Mouse (Mus musculus): ENCODE data around the gene Tead1. TPM values are rescaled to one million over a fixed set of nuclear protein-coding genes. Genes with fewer than 3 reads are reported as not detected.
A peak's percentile ranks its signal among the peaks of the same experiment; 100 is the strongest.

The Tead1 gene
- polyA plus RNA-seq, 1 experiment from 2014 or later, result 18.0 TPM

- H3K27me3 ChIP-seq, result no peaks in the 10 kb centered on the region
- no peak overlapping the region for H3K4me2 ChIP-seq (replicated peaks)
- H3K4me1 ChIP-seq, result peaks cover 22% of the 10 kb centered on the region
- ATAC-seq (replicated peaks), result no peak
- no peaks in the 10 kb centered on the region for H3K9me3 ChIP-seq
- H3K27ac ChIP-seq (replicated peaks), result no peak overlapping the region
- no peaks in the 10 kb centered on the region for H3K36me3 ChIP-seq
- no peak overlapping the region for H3K4me3 ChIP-seq
- WGBS, result 83% methylated on average over 6 of the region's 6 CpGs
- H3K9ac ChIP-seq (replicated peaks), result no peak overlapping the region
Measured at GRCm38 (mm10) chr7:112772777-112773176, 93.7 kb downstream of the Tead1 start.

GRCm38 (mm10) chr7:112773601-112774000 is 94.5 kb downstream of the Tead1 start:
- Histone ChIP-seq H3K27me3 (no peaks in the 10 kb centered on the region), H3K27ac (replicated peaks) (no peak overlapping the region), H3K4me1 (peaks cover 22% of the 10 kb centered on the region), H3K4me2 (replicated peaks) (no peak overlapping the region), H3K9me3 (no peaks in the 10 kb centered on the region), H3K4me3 (no peak overlapping the region), H3K9ac (replicated peaks) (no peak overlapping the region), H3K36me3 (no peaks in the 10 kb centered on the region)
- ATAC-seq (replicated peaks), result no peak
- 93% methylated on average over 4 of the region's 4 CpGs for WGBS

GRCm38 (mm10) chr7:112775816-112776215 is 96.7 kb downstream of the Tead1 start:
- no peak overlapping the region for H3K27ac ChIP-seq (replicated peaks)
- H3K4me2 ChIP-seq (replicated peaks), result no peak overlapping the region
- H3K27me3 ChIP-seq, result no peaks in the 10 kb centered on the region
- no peak overlapping the region for H3K4me3 ChIP-seq
- WGBS, result 75% methylated on average over 5 of the region's 5 CpGs
- H3K9me3 ChIP-seq, result no peaks in the 10 kb centered on the region
- H3K36me3 ChIP-seq, result no peaks in the 10 kb centered on the region
- ATAC-seq (replicated peaks), result no peak
- H3K9ac ChIP-seq (replicated peaks), result no peak overlapping the region
- peaks cover 33% of the 10 kb centered on the region for H3K4me1 ChIP-seq

DNA sequence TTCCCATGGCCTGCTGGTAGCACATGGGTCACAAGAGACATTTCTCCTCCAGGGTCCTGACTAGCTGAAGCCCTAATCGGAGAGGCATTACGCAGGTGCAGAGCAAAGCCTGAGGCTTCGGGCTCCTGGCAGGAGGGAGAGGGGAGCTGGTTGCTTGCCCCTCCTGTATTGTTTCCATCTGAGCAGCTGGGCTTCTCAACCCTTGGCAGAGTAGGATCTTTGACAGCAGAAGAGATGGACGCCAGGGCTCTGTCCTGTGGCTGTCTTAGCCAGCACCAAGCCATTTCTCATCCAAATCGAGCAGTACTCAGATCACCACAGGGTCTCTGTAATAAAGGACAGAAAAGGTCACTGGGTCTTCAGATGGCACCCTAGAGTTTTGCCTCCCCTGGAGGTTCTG is 97.6 kb downstream of the Tead1 start:
- H3K36me3 ChIP-seq, result no peaks in the 10 kb centered on the region
- H3K9me3 ChIP-seq, result no peaks in the 10 kb centered on the region
- H3K27me3 ChIP-seq, result no peaks in the 10 kb centered on the region
- H3K9ac ChIP-seq (replicated peaks), result no peak overlapping the region
- no peak overlapping the region for H3K27ac ChIP-seq (replicated peaks)
- H3K4me2 ChIP-seq (replicated peaks), result no peak overlapping the region
- H3K4me1 ChIP-seq, result peaks cover 31% of the 10 kb centered on the region
- ATAC-seq (replicated peaks), result no peak
- 54% methylated on average over 5 of the region's 5 CpGs for WGBS
- no peak overlapping the region for H3K4me3 ChIP-seq

DNA sequence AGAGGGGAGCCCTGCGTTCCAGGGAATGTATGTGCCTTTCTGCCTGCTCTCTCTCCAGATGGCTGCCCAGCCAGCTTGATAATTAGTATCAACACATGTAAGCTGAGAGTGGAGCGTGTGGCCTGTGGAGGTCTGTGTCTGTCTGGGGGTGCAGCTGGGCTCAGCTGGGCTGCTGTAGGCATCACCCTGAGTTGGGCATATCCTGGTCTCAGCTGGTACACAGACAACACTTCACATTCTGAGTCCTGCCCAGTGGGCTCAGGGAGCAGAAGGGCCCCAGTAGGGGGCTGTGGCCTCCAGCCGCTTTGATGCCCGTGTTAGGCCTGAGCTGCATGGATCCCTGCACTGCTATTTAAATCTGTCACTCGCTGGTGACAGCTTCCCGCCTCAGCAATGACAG is 100.5 kb downstream of the Tead1 start:
- no peaks in the 10 kb centered on the region for H3K36me3 ChIP-seq
- H3K9ac ChIP-seq (replicated peaks), result no peak overlapping the region
- H3K9me3 ChIP-seq, result no peaks in the 10 kb centered on the region
- no peaks in the 10 kb centered on the region for H3K27me3 ChIP-seq
- ATAC-seq (replicated peaks), result peak; percentile 75
- H3K4me1 ChIP-seq, result peaks cover 34% of the 10 kb centered on the region
- H3K4me2 ChIP-seq (replicated peaks), result no peak overlapping the region
- WGBS, result 30% methylated on average over 6 of the region's 6 CpGs
- H3K27ac ChIP-seq (replicated peaks), result 0 out of 2 replicates have a peak overlapping the region, but pooled peaks have one; percentile 4
- no peak overlapping the region for H3K4me3 ChIP-seq

DNA sequence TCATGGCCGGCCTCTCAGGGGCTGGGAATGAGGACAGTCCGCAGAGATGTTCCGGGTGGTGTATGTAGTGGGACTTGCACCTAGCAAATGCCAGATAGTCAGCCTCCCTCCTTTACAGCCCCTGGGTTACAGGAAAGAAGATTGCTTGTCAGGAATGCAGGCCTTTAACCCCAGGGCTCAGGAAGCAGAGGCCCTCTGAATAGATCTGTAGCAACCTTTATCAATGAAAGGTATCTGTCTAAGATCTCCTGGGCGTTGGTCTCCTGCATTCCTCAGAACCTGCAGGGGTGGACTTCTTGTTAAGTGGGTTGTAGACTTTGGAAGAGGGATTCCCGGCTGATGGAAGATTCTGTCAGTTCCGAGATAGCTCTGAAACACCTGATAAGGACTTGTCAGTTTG is 101.8 kb downstream of the Tead1 start:
- Histone ChIP-seq H3K27ac (replicated peaks) (no peak overlapping the region), H3K9ac (replicated peaks) (no peak overlapping the region), H3K36me3 (no peaks in the 10 kb centered on the region), H3K27me3 (no peaks in the 10 kb centered on the region), H3K4me2 (replicated peaks) (no peak overlapping the region), H3K4me1 (peaks cover 31% of the 10 kb centered on the region), H3K4me3 (no peak overlapping the region), H3K9me3 (no peaks in the 10 kb centered on the region)
- ATAC-seq (replicated peaks), result no peak
- 92% methylated on average over 6 of the region's 6 CpGs for WGBS

- H3K4me3 ChIP-seq, result no peak overlapping the region
- peaks cover 32% of the 10 kb centered on the region for H3K4me1 ChIP-seq
- ATAC-seq (replicated peaks), result no peak
- H3K27ac ChIP-seq (replicated peaks), result no peak overlapping the region
- H3K36me3 ChIP-seq, result no peaks in the 10 kb centered on the region
- H3K4me2 ChIP-seq (replicated peaks), result no peak overlapping the region
- H3K9ac ChIP-seq (replicated peaks), result no peak overlapping the region
- no peaks in the 10 kb centered on the region for H3K9me3 ChIP-seq
- H3K27me3 ChIP-seq, result no peaks in the 10 kb centered on the region
- 49% methylated on average over 8 of the region's 8 CpGs for WGBS
Measured at GRCm38 (mm10) chr7:112781987-112782386, 102.9 kb downstream of the Tead1 start.

DNA sequence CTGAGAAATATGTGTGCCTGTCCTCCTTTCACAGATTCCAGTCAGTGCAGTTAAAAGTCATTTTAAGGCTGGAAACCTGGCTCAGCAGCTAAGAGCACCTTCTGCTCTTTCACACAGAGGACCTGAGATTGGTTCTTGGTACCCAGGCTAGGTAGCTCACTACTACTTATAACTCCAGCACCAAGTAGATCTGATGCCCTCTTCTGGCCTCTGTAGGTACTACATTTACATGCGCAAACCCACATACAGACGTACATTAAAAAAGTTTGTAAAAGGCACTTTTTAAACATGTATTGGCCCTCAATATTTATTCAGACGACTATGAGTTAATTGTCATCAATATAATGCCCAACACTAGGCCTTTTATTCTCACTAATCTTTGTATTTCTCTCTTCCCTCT is 105.2 kb downstream of the Tead1 start:
- Histone ChIP-seq H3K4me3 (no peak overlapping the region), H3K9me3 (no peaks in the 10 kb centered on the region), H3K4me2 (replicated peaks) (no peak overlapping the region), H3K4me1 (peaks cover 48% of the 10 kb centered on the region), H3K27me3 (no peaks in the 10 kb centered on the region), H3K9ac (replicated peaks) (no peak overlapping the region), H3K36me3 (no peaks in the 10 kb centered on the region), H3K27ac (replicated peaks) (no peak overlapping the region)
- over 99% methylated on average over 3 of the region's 3 CpGs for WGBS
- ATAC-seq (replicated peaks), result no peak

- Histone ChIP-seq H3K27ac (replicated peaks) (no peak overlapping the region), H3K4me2 (replicated peaks) (no peak overlapping the region), H3K4me3 (no peak overlapping the region), H3K4me1 (peaks cover 43% of the 10 kb centered on the region), H3K27me3 (no peaks in the 10 kb centered on the region), H3K9me3 (no peaks in the 10 kb centered on the region), H3K36me3 (no peaks in the 10 kb centered on the region), H3K9ac (replicated peaks) (no peak overlapping the region)
- no peak for ATAC-seq (replicated peaks)
- 86% methylated on average over 7 of the region's 7 CpGs for WGBS
Measured at GRCm38 (mm10) chr7:112785271-112785670, 106.2 kb downstream of the Tead1 start.

DNA sequence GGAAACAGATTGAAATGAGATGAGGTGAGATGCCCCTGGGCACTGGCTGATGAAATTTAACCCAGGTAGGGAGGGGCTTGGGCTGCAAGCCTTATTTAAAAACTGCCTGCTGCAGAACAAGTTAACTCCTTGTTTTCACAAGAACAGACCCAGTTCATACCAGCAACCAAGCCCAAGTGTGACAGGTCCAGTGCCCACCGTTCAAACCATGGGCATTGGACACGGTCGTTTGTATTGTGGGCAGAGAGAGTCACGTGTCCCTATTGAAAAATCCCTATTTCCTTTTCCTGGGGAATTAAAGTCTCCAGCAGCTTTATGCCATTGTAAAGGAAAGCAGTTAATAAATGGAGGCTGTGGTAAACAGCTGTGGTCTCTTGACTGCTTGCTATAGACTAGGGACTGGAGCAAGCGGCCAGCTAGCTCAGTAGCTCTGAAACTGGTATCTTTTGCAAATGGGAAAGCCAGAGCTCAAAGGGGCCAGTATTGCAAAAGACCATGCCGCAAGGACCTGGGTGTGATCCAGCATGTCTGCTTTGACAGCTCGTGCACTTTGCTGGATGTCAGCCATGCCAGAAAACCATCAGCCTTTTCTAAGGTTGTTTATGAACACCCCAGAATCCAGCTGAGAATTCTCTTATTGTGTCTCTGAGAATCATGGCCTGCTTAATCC is 107.6 kb downstream of the Tead1 start:
- 7% methylated on average over 7 of the region's 7 CpGs for WGBS
- H3K9ac ChIP-seq (replicated peaks), result no peak overlapping the region

GRCm38 (mm10) chr7:112787281-112787680 is 108.2 kb downstream of the Tead1 start:
- no peak overlapping the region for H3K4me3 ChIP-seq
- H3K27ac ChIP-seq (replicated peaks), result peak overlapping the region; percentile 75
- WGBS, result 43% methylated on average over 7 of the region's 7 CpGs
- H3K4me1 ChIP-seq, result peaks cover 38% of the 10 kb centered on the region
- no peaks in the 10 kb centered on the region for H3K9me3 ChIP-seq
- no peak for ATAC-seq (replicated peaks)
- no peak overlapping the region for H3K4me2 ChIP-seq (replicated peaks)
- no peak overlapping the region for H3K9ac ChIP-seq (replicated peaks)
- H3K27me3 ChIP-seq, result no peaks in the 10 kb centered on the region
- no peaks in the 10 kb centered on the region for H3K36me3 ChIP-seq

More for the DNA sequence above, 107.6 kb downstream of the Tead1 start:
- Histone ChIP-seq H3K4me2 (replicated peaks) (no peak overlapping the region), H3K4me1 (peaks cover 41% of the 10 kb centered on the region), H3K9me3 (no peaks in the 10 kb centered on the region), H3K36me3 (no peaks in the 10 kb centered on the region), H3K27ac (replicated peaks) (peak overlapping the region; percentile 75), H3K27me3 (no peaks in the 10 kb centered on the region), H3K4me3 (no peak overlapping the region)
- ATAC-seq (replicated peaks), result peak; percentile 54

DNA sequence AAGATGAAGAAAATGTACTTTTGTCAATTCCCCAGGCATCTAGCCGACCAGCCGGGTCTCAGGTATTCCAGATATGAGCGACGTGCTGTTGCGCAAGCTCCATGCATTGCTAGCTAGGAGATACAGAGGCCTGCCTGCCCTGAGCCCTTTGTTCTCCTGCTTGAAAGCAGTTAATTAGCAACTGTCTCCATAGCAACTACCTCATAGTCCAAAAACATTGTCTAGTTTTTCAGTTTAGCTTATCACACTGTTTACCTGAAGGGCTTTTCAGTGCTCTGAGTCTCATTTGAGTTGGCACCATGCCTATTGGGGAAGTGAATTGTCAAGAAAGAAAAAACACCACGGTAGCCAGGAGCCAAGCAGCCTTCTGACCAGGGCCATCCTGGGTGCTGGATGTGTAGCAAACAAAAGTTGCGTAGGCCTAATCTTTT is 109.2 kb downstream of the Tead1 start:
- peak; percentile 80 for ATAC-seq (replicated peaks)
- Histone ChIP-seq H3K36me3 (no peaks in the 10 kb centered on the region), H3K9me3 (no peaks in the 10 kb centered on the region), H3K4me3 (no peak overlapping the region), H3K27me3 (no peaks in the 10 kb centered on the region), H3K4me2 (replicated peaks) (no peak overlapping the region), H3K27ac (replicated peaks) (peak overlapping the region; percentile 75), H3K9ac (replicated peaks) (0 out of 2 replicates have a peak overlapping the region, but pooled peaks have one; percentile 6), H3K4me1 (peaks cover 41% of the 10 kb centered on the region)
- 12% methylated on average over 7 of the region's 7 CpGs for WGBS

DNA sequence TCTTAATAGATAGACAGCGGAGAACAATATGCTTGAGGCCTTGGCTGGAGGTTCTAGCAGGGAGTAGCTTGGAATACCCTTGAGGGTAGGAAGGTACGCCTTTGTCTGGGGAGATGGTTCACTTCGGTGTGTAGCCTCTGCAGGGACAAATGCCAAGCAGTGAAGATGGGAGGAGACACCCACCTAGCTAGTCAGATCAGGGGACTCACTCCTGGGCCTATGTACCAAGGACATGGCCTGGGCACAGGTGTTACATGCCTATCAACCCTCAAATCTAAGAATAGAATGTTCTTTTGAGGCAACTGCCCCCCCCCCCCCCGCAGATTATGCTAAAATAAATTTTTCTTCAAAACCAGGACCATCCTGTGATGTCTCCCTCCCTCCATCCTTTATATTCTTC is 110.6 kb downstream of the Tead1 start:
- WGBS, result 77% methylated on average over 4 of the region's 4 CpGs
- Histone ChIP-seq H3K36me3 (no peaks in the 10 kb centered on the region), H3K4me3 (no peak overlapping the region), H3K27ac (replicated peaks) (no peak overlapping the region), H3K4me2 (replicated peaks) (no peak overlapping the region), H3K9me3 (no peaks in the 10 kb centered on the region), H3K4me1 (peaks cover 55% of the 10 kb centered on the region), H3K27me3 (no peaks in the 10 kb centered on the region), H3K9ac (replicated peaks) (no peak overlapping the region)
- no peak for ATAC-seq (replicated peaks)

Data from forebrain, embryonic 15.5 days (tissue).